Mouse (Mus musculus) MEL (cell line): Measurements from ENCODE around the gene Mtmr14. TPM values are rescaled to one million over a fixed set of nuclear protein-coding genes. Genes with fewer than 3 reads are reported as not detected.
A peak's percentile ranks its signal among the peaks of the same experiment; 100 is the strongest.

Experiments used
- DNase-seq: peaks from one replicate; pipeline ENCODE4 v3.0.0; 2011; ENCODE audit warnings: low read depth, low spot score
- H3K27ac ChIP-seq: 2 replicates; pipeline ENCODE4 v1.5.1; 2012; ENCODE audit warnings: low read depth, mild to moderate bottlenecking, control low read depth, low read length, moderate library complexity; ENCODE audit not compliant: control insufficient read depth
- H3K27me3 ChIP-seq, 2 experiments: fragments of 150-350 bp in 1 of 2; sonication (generic) in 1 of 2; 2 replicates each; pipeline ENCODE4 v1.6.1; 2012; ENCODE audit warnings: low read length in 2 of 2, mild to moderate bottlenecking in 2 of 2, improper control_type of control experiment in 1 of 2, moderate library complexity in 1 of 2; ENCODE audit not compliant: insufficient read depth in 2 of 2, control insufficient read depth in 1 of 2
- H3K36me3 ChIP-seq, 2 experiments: 2 replicates each; pipeline ENCODE4 v1.6.1; 2012 to 2014; ENCODE audit warnings: low read length in 2 of 2, improper control_type of control experiment in 1 of 2, inconsistent platforms in 1 of 2, mild to moderate bottlenecking in 1 of 2; ENCODE audit not compliant: insufficient read depth in 2 of 2, control insufficient read depth in 1 of 2
- H3K4me1 ChIP-seq, 2 experiments: fragments of 150-350 bp in 1 of 2; sonication (generic) in 1 of 2; 2 replicates each; pipeline ENCODE4 v1.6.1; 2012; ENCODE audit warnings: low read length in 2 of 2, improper control_type of control experiment in 1 of 2, mild to moderate bottlenecking in 1 of 2; ENCODE audit not compliant: insufficient read depth in 2 of 2, control insufficient read depth in 1 of 2
- H3K4me3 ChIP-seq, 2 experiments: fragments of 150-350 bp in 1 of 2; sonication (generic) in 1 of 2; 2 replicates each; pipeline ENCODE4 v1.5.1; 2012; ENCODE audit warnings: low read depth in 2 of 2, low read length in 2 of 2, mild to moderate bottlenecking in 2 of 2, moderate library complexity in 2 of 2, control low read depth in 1 of 2, improper control_type of control experiment in 1 of 2; ENCODE audit not compliant: control insufficient read depth in 1 of 2, insufficient read depth in 1 of 2
- H3K79me2 ChIP-seq: 2 replicates; pipeline ENCODE4 v1.6.1; 2012; ENCODE audit warnings: mild to moderate bottlenecking, low read length, moderate library complexity; ENCODE audit not compliant: control insufficient read depth, poor library complexity, insufficient read depth
- H3K9ac ChIP-seq: 2 replicates; pipeline ENCODE4 v1.6.1; 2012; ENCODE audit warnings: low read depth, mild to moderate bottlenecking, control low read depth, low read length, moderate library complexity; ENCODE audit not compliant: control insufficient read depth, poor library complexity, severe bottlenecking
- H3K9me3 ChIP-seq: fragments of 150-350 bp; sonication (generic); replicated peaks from 2 replicates; pipeline ENCODE4 v1.6.1; 2012; ENCODE audit warnings: mild to moderate bottlenecking, low read length, improper control_type of control experiment, moderate library complexity; ENCODE audit not compliant: insufficient read depth
- CHD1 ChIP-seq: IDR thresholded peaks from 2 replicates; pipeline ENCODE4 v1.6.1; 2012; ENCODE audit warnings: low read depth, mild to moderate bottlenecking, inconsistent platforms, low read length, improper control_type of control experiment
- CTCF ChIP-seq, 3 experiments: IDR thresholded peaks in 2 of 3; conservative IDR thresholded peaks in 1 of 3; 2 replicates each; pipeline ENCODE4 v1.5.1; 2011 to 2012; ENCODE audit warnings: low read length in 3 of 3, low read depth in 2 of 3, mild to moderate bottlenecking in 2 of 3, improper control_type of control experiment in 1 of 3, inconsistent platforms in 1 of 3, mixed read lengths in 1 of 3, moderate library complexity in 1 of 3; ENCODE audit not compliant: control insufficient read depth in 1 of 3, insufficient read depth in 1 of 3, poor library complexity in 1 of 3, severe bottlenecking in 1 of 3
- EP300 ChIP-seq, 2 experiments: IDR thresholded peaks; 2 replicates each; pipeline ENCODE4 v1.6.1; 2011; ENCODE audit warnings: improper control_type of control experiment in 2 of 2, low read length in 2 of 2, low read depth in 1 of 2, mild to moderate bottlenecking in 1 of 2
- ETS1 ChIP-seq: IDR thresholded peaks from 2 replicates; pipeline ENCODE4 v1.6.1; 2012; ENCODE audit warnings: low read depth, mild to moderate bottlenecking, inconsistent platforms, low read length, improper control_type of control experiment, moderate library complexity
- GATA1 ChIP-seq: IDR thresholded peaks from 2 replicates; pipeline ENCODE4 v1.6.1; 2011; ENCODE audit warnings: low read depth, low read length, improper control_type of control experiment
- HCFC1 ChIP-seq: IDR thresholded peaks from 2 replicates; pipeline ENCODE4 v1.6.1; 2012; ENCODE audit warnings: low read depth, mild to moderate bottlenecking, inconsistent platforms, low read length, improper control_type of control experiment, moderate library complexity
- MAFK ChIP-seq: IDR thresholded peaks from 2 replicates; pipeline ENCODE4 v1.6.1; 2011; ENCODE audit warnings: low read depth, mild to moderate bottlenecking, low read length, improper control_type of control experiment, borderline replicate concordance
- MEF2A ChIP-seq: IDR thresholded peaks from 2 replicates; pipeline ENCODE4 v1.6.1; 2014; ENCODE audit warnings: low read depth, mild to moderate bottlenecking, inconsistent platforms, low read length, improper control_type of control experiment; ENCODE audit not compliant: poor library complexity, insufficient replicate concordance, severe bottlenecking; ENCODE audit errors: extremely low read depth
- NELFE ChIP-seq: IDR thresholded peaks from 2 replicates; pipeline ENCODE4 v1.6.1; 2011; ENCODE audit warnings: low read depth, low read length, improper control_type of control experiment
- POLR2A ChIP-seq, 2 experiments: IDR thresholded peaks; 2 replicates each; pipeline ENCODE4 v1.6.1; 2011 to 2012; ENCODE audit warnings: low read length in 2 of 2, mild to moderate bottlenecking in 2 of 2, control low read depth in 1 of 2, improper control_type of control experiment in 1 of 2, low read depth in 1 of 2, moderate library complexity in 1 of 2; ENCODE audit not compliant: control insufficient read depth in 1 of 2, insufficient read depth in 1 of 2, poor library complexity in 1 of 2
- POLR2AphosphoS2 ChIP-seq: IDR thresholded peaks from 2 replicates; pipeline ENCODE4 v1.6.1; 2011; ENCODE audit warnings: low read length, improper control_type of control experiment
- RAD21 ChIP-seq: IDR thresholded peaks from 2 replicates; pipeline ENCODE4 v1.6.1; 2011; ENCODE audit warnings: mild to moderate bottlenecking, low read depth, low read length, improper control_type of control experiment
- RCOR1 ChIP-seq: IDR thresholded peaks from 2 replicates; pipeline ENCODE4 v1.6.1; 2012; ENCODE audit warnings: low read depth, mild to moderate bottlenecking, inconsistent platforms, low read length, improper control_type of control experiment
- SIN3A ChIP-seq: IDR thresholded peaks from 2 replicates; pipeline ENCODE4 v1.6.1; 2012; ENCODE audit warnings: low read length, improper control_type of control experiment, inconsistent platforms
- SMC3 ChIP-seq: IDR thresholded peaks from 2 replicates; pipeline ENCODE4 v1.6.1; 2011; ENCODE audit warnings: low read depth, low read length, improper control_type of control experiment
- TAL1 ChIP-seq: IDR thresholded peaks from 2 replicates; pipeline ENCODE4 v1.6.1; 2012; ENCODE audit warnings: mild to moderate bottlenecking, inconsistent platforms, low read length, moderate library complexity, mixed read lengths
- TBP ChIP-seq: IDR thresholded peaks from 2 replicates; pipeline ENCODE4 v1.8.0; 2011; ENCODE audit warnings: low read depth, low read length, improper control_type of control experiment
- TCF12 ChIP-seq: IDR thresholded peaks from 2 replicates; pipeline ENCODE4 v1.6.1; 2014; ENCODE audit warnings: low read depth, mild to moderate bottlenecking, inconsistent platforms, low read length, improper control_type of control experiment, moderate library complexity
- ZKSCAN1 ChIP-seq: IDR thresholded peaks from 2 replicates; pipeline ENCODE4 v1.6.1; 2012; ENCODE audit warnings: low read depth, mild to moderate bottlenecking, inconsistent platforms, low read length, improper control_type of control experiment, moderate library complexity
- ZNF384 ChIP-seq: IDR thresholded peaks from 2 replicates; pipeline ENCODE4 v1.6.1; 2012; ENCODE audit warnings: low read depth, mild to moderate bottlenecking, inconsistent platforms, low read length, improper control_type of control experiment
- polyA plus RNA-seq, 2 experiments: library from polyadenylated mRNA; stranded (reverse) in 1 of 2; unstranded in 1 of 2; fragments of >175 nt in 1 of 2; fragments of >200 nt in 1 of 2; gene quantifications; 2 replicates each; pipeline versions ENCODE4 v1.2.1 to v1.2.4; 2012; ENCODE audit warnings: low replicate concordance in 2 of 2, low read depth in 1 of 2; ENCODE audit not compliant: insufficient read length in 2 of 2, insufficient read depth in 1 of 2, missing spikeins in 1 of 2
- total RNA-seq: library from RNA; depleted of rRNA; stranded (reverse); fragments of 300-350 nt; gene quantifications from 2 replicates; pipeline ENCODE4 v1.2.3, GENCODE M21; 2012

Mtmr14 gene
- total and polyA plus RNA-seq, 3 experiments = 11.4 to 24.5 TPM; not detected in 1

GRCm38 (mm10) chr6:113326533-113327315, 89.1 kb downstream of the Mtmr14 start, which contains the start of gene Ogg1 (continued):
- TF ChIP-seq NELFE (peak; percentile 90), POLR2AphosphoS2 (peak; percentile 96), SIN3A (peak; percentile 90), EP300 (IDR thresholded peaks at IDR 0.05; ENCODE audit: low read depth in 1 of 2, low read length in 2 of 2) (0 out of 4 replicates have a peak, but pooled peaks of 1 of the 2 experiments have one; percentile 18)
- TF ChIP-seq, all 39 proteins: peak for 18

- H3K9ac ChIP-seq = no peak overlapping the region
- peak; percentile 64 for DNase-seq
- no peak overlapping the region for H3K4me3 ChIP-seq
- H3K4me1 ChIP-seq = peaks cover 9 to 23% of the 10 kb centered on the region in 2 experiments
- no peaks in the 10 kb centered on the region for H3K9me3 ChIP-seq
- no peaks in the 10 kb centered on the region for H3K27me3 ChIP-seq
- peak overlapping the region; percentile 21; the same call in 1 of the 2 replicates for H3K27ac ChIP-seq
- H3K79me2 ChIP-seq = no peaks in the 10 kb centered on the region
- peaks cover 2 to 24% of the 10 kb centered on the region in 2 experiments; a peak in 3 of 4 replicates for H3K36me3 ChIP-seq
- TF ChIP-seq RCOR1 (0 out of 2 replicates have a peak, but pooled peaks have one; percentile 34), ETS1 (0 out of 2 replicates have a peak, but pooled peaks have one; percentile 7), ZKSCAN1 (no peak), CHD1 (no peak), CTCF (IDR thresholded peaks at IDR 0.05 in 2 of 3, conservative IDR thresholded peaks at IDR 0.05 in 1 of 3; ENCODE audit: control insufficient read depth in 1 of 3, insufficient read depth in 1 of 3, low read depth in 2 of 3, low read length in 3 of 3, poor library complexity in 1 of 3, severe bottlenecking in 1 of 3) (no peak), EP300 (IDR thresholded peaks at IDR 0.05; ENCODE audit: low read depth in 1 of 2, low read length in 2 of 2) (peak; percentile 17 to 55; a peak in 2 of 4 replicates), TAL1 (no peak), TCF12 (0 out of 2 replicates have a peak, but pooled peaks have one; percentile 32), MEF2A (no peak), GATA1 (0 out of 2 replicates have a peak, but pooled peaks have one; percentile 6)
- TF ChIP-seq, all 39 proteins: peak for 5
Measured at GRCm38 (mm10) chr6:113329396-113329795, 91.8 kb downstream of the Mtmr14 start.

GRCm38 (mm10) chr6:113330547-113330946, 92.9 kb downstream of the Mtmr14 start:
- Histone ChIP-seq H3K79me2 (no peaks in the 10 kb centered on the region), H3K36me3 (peaks cover 0 to 24% of the 10 kb centered on the region in 2 experiments; a peak in 2 of 4 replicates), H3K27ac (peak overlapping the region; percentile 47), H3K27me3 (no peaks in the 10 kb centered on the region), H3K9ac (no peak overlapping the region), H3K4me3 (no peak overlapping the region; a peak in 1 of 4 replicates), H3K4me1 (peaks cover 9 to 23% of the 10 kb centered on the region in 2 experiments), H3K9me3 (no peaks in the 10 kb centered on the region)
- no peak for TF ChIP-seq RAD21
- no peak for TF ChIP-seq SMC3
- TF ChIP-seq SIN3A = no peak
- TF ChIP-seq ZNF384 = no peak
- no peak for TF ChIP-seq CTCF (IDR thresholded peaks at IDR 0.05 in 2 of 3, conservative IDR thresholded peaks at IDR 0.05 in 1 of 3; ENCODE audit: control insufficient read depth in 1 of 3, insufficient read depth in 1 of 3, low read depth in 2 of 3, low read length in 3 of 3, poor library complexity in 1 of 3, severe bottlenecking in 1 of 3)
- no peak for TF ChIP-seq MAFK
- TF ChIP-seq POLR2A (IDR thresholded peaks at IDR 0.05; ENCODE audit: control insufficient read depth in 1 of 2, insufficient read depth in 1 of 2, low read depth in 1 of 2, low read length in 2 of 2, poor library complexity in 1 of 2) = peak in 1 of 2 experiments; percentile 73; a peak in 2 of 4 replicates
- no peak for TF ChIP-seq CHD1
- TF ChIP-seq NELFE = peak; percentile 44; the same call in 1 of the 2 replicates
- peak; percentile 52 for TF ChIP-seq HCFC1
- no peak for TF ChIP-seq POLR2AphosphoS2
- peak; percentile 84 for TF ChIP-seq TBP
- peak; percentile 88 for DNase-seq
